Mouse (Mus musculus) bone marrow macrophage, adult 2 months (primary cell): ENCODE measurements around the gene Fhit. TPM values are rescaled to one million over a fixed set of nuclear protein-coding genes. Genes with fewer than 3 reads are reported as not detected.

Experiments used
- H3K27ac ChIP-seq: 2 replicates; pipeline ENCODE4 v1.5.1; 2012; ENCODE audit warnings: low read depth, low read length; ENCODE audit not compliant: insufficient read depth
- H3K4me1 ChIP-seq: 2 replicates; pipeline ENCODE4 v1.6.1; 2012; ENCODE audit warnings: low read length; ENCODE audit not compliant: control insufficient read depth, insufficient read depth
- H3K4me3 ChIP-seq: 2 replicates; pipeline ENCODE4 v1.5.1; 2012; ENCODE audit warnings: mild to moderate bottlenecking, low read length, moderate library complexity; ENCODE audit not compliant: insufficient read depth
- CTCF ChIP-seq: IDR thresholded peaks from 2 replicates; pipeline ENCODE4 v1.5.1; 2012; ENCODE audit warnings: low read depth, mild to moderate bottlenecking, low read length, moderate library complexity
- POLR2A ChIP-seq: IDR thresholded peaks from 2 replicates; pipeline ENCODE4 v1.6.1; 2012; ENCODE audit warnings: mild to moderate bottlenecking, low read depth, low read length, borderline replicate concordance
- polyA plus RNA-seq: library from polyadenylated mRNA; stranded (reverse); fragments of >200 nt; gene quantifications from 2 replicates; pipeline ENCODE4 v1.2.4, GENCODE M21; 2012; ENCODE audit not compliant: missing spikeins, insufficient read depth, insufficient read length

Fhit gene
- polyA plus RNA-seq, 1 experiment, result 3.4 TPM

- TF ChIP-seq POLR2A, result no peak
- TF ChIP-seq CTCF, result no peak
- H3K4me3 ChIP-seq, result no peak overlapping the region
- H3K27ac ChIP-seq, result no peak overlapping the region
- peaks cover 5% of the 10 kb centered on the region for H3K4me1 ChIP-seq
Measured at GRCm38 (mm10) chr14:10531748-10532500, 629.9 kb downstream of the Fhit start.

- Histone ChIP-seq H3K4me3 (no peak overlapping the region), H3K27ac (no peak overlapping the region), H3K4me1 (peaks cover 4% of the 10 kb centered on the region)
- TF ChIP-seq CTCF (no peak), POLR2A (no peak)
Measured at GRCm38 (mm10) chr14:10526800-10527199, 635.0 kb downstream of the Fhit start.

DNA sequence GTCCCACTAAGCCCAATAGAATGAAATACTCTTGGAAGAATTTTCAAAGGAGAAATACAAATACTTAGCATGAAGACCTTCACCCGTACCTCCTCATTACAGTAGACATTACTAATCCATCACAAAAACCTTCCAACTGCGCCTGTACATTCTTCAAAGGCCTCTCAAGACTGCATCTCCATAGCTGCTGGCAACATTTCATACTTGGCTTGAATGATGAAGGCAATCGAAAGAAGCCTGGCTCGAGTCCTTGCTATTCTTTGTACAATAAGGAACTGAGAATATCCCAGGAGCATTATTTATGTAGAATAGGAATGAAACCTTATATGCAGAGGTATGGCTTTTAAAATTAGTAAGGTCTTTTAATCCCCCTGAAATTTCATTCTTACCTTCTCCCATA, 636.0 kb downstream of the Fhit start:
- H3K27ac ChIP-seq, result no peak overlapping the region
- H3K4me3 ChIP-seq, result no peak overlapping the region
- no peak for TF ChIP-seq CTCF
- TF ChIP-seq POLR2A, result no peak
- peaks cover 4% of the 10 kb centered on the region for H3K4me1 ChIP-seq

GRCm38 (mm10) chr14:10514026-10514425, 647.8 kb downstream of the Fhit start:
- Histone ChIP-seq H3K4me1 (no peaks in the 10 kb centered on the region), H3K4me3 (no peak overlapping the region), H3K27ac (no peak overlapping the region)
- TF ChIP-seq CTCF, result no peak
- TF ChIP-seq POLR2A, result no peak

- H3K4me1 ChIP-seq, result no peaks in the 10 kb centered on the region
- no peak overlapping the region for H3K4me3 ChIP-seq
- TF ChIP-seq POLR2A (no peak), CTCF (no peak)
- no peak overlapping the region for H3K27ac ChIP-seq
Measured at GRCm38 (mm10) chr14:10509252-10509651, 652.6 kb downstream of the Fhit start.

DNA sequence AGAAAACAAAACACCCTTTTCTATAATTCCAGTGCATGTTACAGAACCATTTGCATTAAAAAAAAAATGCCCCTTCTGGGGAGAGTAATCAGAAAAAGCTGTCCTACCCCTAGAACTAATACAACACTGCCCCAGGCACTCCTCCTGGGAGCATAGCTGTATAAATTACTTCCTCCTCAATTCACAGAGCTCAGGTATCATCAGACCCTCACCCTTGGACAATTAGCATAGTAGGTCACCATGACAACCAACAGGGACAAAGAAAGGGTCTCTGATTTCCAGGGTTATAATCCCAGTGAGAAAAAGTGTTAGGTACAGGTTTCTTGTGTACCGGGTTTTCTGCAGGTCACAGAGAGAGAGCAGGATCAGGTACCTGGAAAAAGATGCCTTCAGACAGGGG, 654.3 kb downstream of the Fhit start:
- Histone ChIP-seq H3K4me3 (no peak overlapping the region), H3K27ac (no peak overlapping the region), H3K4me1 (no peaks in the 10 kb centered on the region)
- TF ChIP-seq POLR2A, result no peak
- no peak for TF ChIP-seq CTCF

DNA sequence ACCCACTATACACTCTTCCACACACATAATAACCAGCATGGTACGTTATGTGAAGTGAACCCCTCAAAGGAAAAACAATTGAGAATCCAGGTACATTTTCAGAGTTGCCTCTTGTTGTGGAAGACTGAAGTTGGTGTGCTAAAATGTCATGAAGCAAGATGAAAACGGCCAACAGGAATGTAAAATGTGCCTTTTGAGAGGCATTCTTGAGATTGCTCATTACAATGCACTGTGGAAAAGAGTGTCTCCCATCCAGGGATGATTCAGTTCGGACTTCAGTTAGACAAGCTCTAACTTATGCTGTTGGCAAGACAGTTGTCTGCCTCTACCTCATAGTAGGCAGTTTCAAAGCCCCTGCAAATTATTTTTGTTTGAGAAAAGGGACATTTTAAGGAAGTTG, 676.0 kb downstream of the Fhit start:
- H3K27ac ChIP-seq, result no peak overlapping the region
- TF ChIP-seq CTCF, result no peak
- no peak for TF ChIP-seq POLR2A
- H3K4me3 ChIP-seq, result no peak overlapping the region
- H3K4me1 ChIP-seq, result peaks cover 13% of the 10 kb centered on the region

- H3K4me1 ChIP-seq, result peaks cover 13% of the 10 kb centered on the region
- no peak overlapping the region for H3K27ac ChIP-seq
- TF ChIP-seq CTCF, result no peak
- TF ChIP-seq POLR2A, result no peak
- H3K4me3 ChIP-seq, result no peak overlapping the region
Measured at GRCm38 (mm10) chr14:10482851-10483613, 678.8 kb downstream of the Fhit start.

- no peak overlapping the region for H3K4me3 ChIP-seq
- peaks cover 13% of the 10 kb centered on the region for H3K4me1 ChIP-seq
- no peak for TF ChIP-seq POLR2A
- TF ChIP-seq CTCF, result no peak
- H3K27ac ChIP-seq, result no peak overlapping the region
Measured at GRCm38 (mm10) chr14:10481370-10481769, 680.5 kb downstream of the Fhit start.

GRCm38 (mm10) chr14:10480681-10481080, 681.2 kb downstream of the Fhit start:
- Histone ChIP-seq H3K4me3 (no peak overlapping the region), H3K4me1 (peaks cover 13% of the 10 kb centered on the region), H3K27ac (no peak overlapping the region)
- no peak for TF ChIP-seq CTCF
- TF ChIP-seq POLR2A, result no peak
